9 mouse cellular contexts compared by ENCODE assay signal in the genomic region with DNA sequence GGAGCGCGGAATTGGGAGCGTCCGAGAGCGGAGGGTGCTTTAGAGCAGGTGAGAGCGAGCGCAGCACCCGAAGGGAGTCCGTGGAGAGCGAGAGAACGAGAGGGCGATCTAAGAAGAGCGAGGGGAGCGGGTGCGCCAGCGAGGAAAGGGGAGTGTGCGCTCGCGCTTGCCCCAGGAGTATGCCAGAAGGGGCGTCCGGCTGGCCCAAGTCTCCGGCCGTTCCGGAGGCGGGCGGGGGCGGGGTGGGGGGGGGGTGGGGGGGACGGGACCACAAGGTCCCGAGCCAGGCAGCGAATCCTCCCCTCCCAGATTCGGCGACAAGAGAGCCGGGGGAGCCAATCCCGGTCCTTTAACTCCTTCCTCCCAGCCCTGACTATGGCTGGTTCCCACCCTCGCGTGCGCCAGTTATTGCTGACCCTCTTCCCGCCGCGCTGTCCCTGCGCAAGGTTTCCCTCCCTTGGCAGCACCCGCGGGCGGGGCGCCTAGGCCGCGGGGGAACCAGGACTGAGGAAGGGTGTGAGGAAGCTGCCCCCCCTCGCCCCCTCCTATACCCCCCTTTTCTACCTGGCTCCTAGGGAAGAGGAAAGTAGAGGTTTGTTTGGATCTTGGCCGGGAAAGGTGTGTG. TPM values are rescaled to one million over a fixed set of nuclear protein-coding genes. Genes with fewer than 3 reads are reported as not detected.
A peak's percentile ranks its signal among the peaks of the same experiment; 100 is the strongest.
DNase-seq lines count a peak whose midpoint lies in the region; ATAC-seq lines count a peak whose summit lies in the region.
"Had no signal": no experiment of that assay in that cellular context is flagged by ENCODE, and none has a peak within 500 bp of the region (broad histone marks: within the 10 kb centered on the region; RNA-seq: fewer than 3 reads in every experiment).

A gene (minus strand): TSS at position 181 of the 625 bp plus-strand sequence.

- H3K36me3 ChIP-seq in erythroblast, embryonic 14.5 days (ENCODE audit: control insufficient read depth) = no peaks in the 10 kb centered on the region
- no peaks in the 10 kb centered on the region for H3K36me3 ChIP-seq in intestine, embryonic 15.5 days
- H3K36me3 ChIP-seq in liver, embryonic 15.5 days (replicated peaks) = no peaks in the 10 kb centered on the region
- H3K36me3 ChIP-seq in neural tube, embryonic 11.5 days (ENCODE audit: control insufficient read depth, insufficient read depth, low read length) = no peaks in the 10 kb centered on the region

- peaks cover 11% of the 10 kb centered on the region; the same call in 1 of the 2 replicates for H3K9me3 ChIP-seq in erythroblast, embryonic 14.5 days (ENCODE audit: control insufficient read depth, low read length)
- H3K9me3 ChIP-seq in intestine, embryonic 15.5 days = no peaks in the 10 kb centered on the region
- no peaks in the 10 kb centered on the region for H3K9me3 ChIP-seq in liver, embryonic 15.5 days (replicated peaks)
- no peaks in the 10 kb centered on the region for H3K9me3 ChIP-seq in neural tube, embryonic 11.5 days (ENCODE audit: control insufficient read depth, low read length)

- H3K4me2 ChIP-seq in intestine, embryonic 15.5 days (replicated peaks) = peak within 1 kb of the TSS; percentile 95
- H3K4me2 ChIP-seq in liver, embryonic 15.5 days = peak within 1 kb of the TSS; percentile 69
- H3K4me2 ChIP-seq in neural tube, embryonic 11.5 days (ENCODE audit: low read depth) = peak within 1 kb of the TSS; percentile 53

- WGBS in intestine, embryonic 15.5 days = 0% methylated on average over 44 of the region's 49 CpGs
- under 1% methylated on average over 38 of the region's 49 CpGs for WGBS in liver, embryonic 15.5 days (ENCODE audit: insufficient replicate concordance)
- WGBS in neural tube, embryonic 11.5 days = 0% methylated on average over 21 of the region's 49 CpGs

- peak within 1 kb of the TSS; percentile 48 for H3K4me3 ChIP-seq in erythroblast, embryonic 14.5 days (replicated peaks)
- H3K4me3 ChIP-seq in intestine, embryonic 15.5 days (replicated peaks) = peak within 1 kb of the TSS; percentile 52
- peak within 1 kb of the TSS; percentile 54 for H3K4me3 ChIP-seq in liver, embryonic 15.5 days (replicated peaks)
- H3K4me3 ChIP-seq in neural tube, embryonic 11.5 days (ENCODE audit: low read depth, low read length) = peak within 1 kb of the TSS; percentile 47

- peaks cover 82% of the 10 kb centered on the region for H3K27me3 ChIP-seq in erythroblast, embryonic 14.5 days (ENCODE audit: control insufficient read depth)
- H3K27me3 ChIP-seq in intestine, embryonic 15.5 days (replicated peaks) = peaks cover 30% of the 10 kb centered on the region
- H3K27me3 ChIP-seq in liver, embryonic 15.5 days = peaks cover 82% of the 10 kb centered on the region
- H3K27me3 ChIP-seq in neural tube, embryonic 11.5 days (ENCODE audit: control insufficient read depth, insufficient read depth, low read length) = peaks cover 35% of the 10 kb centered on the region

- peaks cover 13% of the 10 kb centered on the region for H3K4me1 ChIP-seq in erythroblast, embryonic 14.5 days (ENCODE audit: control insufficient read depth)
- peaks cover 17% of the 10 kb centered on the region for H3K4me1 ChIP-seq in intestine, embryonic 15.5 days (replicated peaks)
- H3K4me1 ChIP-seq in liver, embryonic 15.5 days (replicated peaks) = peaks cover 17% of the 10 kb centered on the region
- 0 out of 2 replicates have a peak, but pooled peaks cover 3% of the 10 kb centered on the region for H3K4me1 ChIP-seq in neural tube, embryonic 11.5 days (ENCODE audit: control insufficient read depth, insufficient read depth, low read length)

- H3K9ac ChIP-seq in intestine, embryonic 15.5 days = peak within 1 kb of the TSS; percentile 48
- peak within 1 kb of the TSS; percentile 11; the same call in 1 of the 2 replicates for H3K9ac ChIP-seq in liver, embryonic 15.5 days
- H3K9ac ChIP-seq in neural tube, embryonic 11.5 days (ENCODE audit: low read length) = peak within 1 kb of the TSS; percentile 41

- no peak within 1 kb of the TSS for H3K27ac ChIP-seq in intestine, embryonic 15.5 days
- H3K27ac ChIP-seq in liver, embryonic 15.5 days (replicated peaks) = no peak within 1 kb of the TSS
- no peak within 1 kb of the TSS for H3K27ac ChIP-seq in neural tube, embryonic 11.5 days (ENCODE audit: low read depth, low read length)
- H3K27ac ChIP-seq: macrophage had no signal

- DNase-seq in heart, adult 11 months = peak; percentile 98
- DNase-seq in neural tube, embryonic 11.5 days (ENCODE audit: low spot score) = peak; percentile 38
- DNase-seq in left cerebral cortex, adult 11 months (ENCODE audit: low spot score) = no peak

- ATAC-seq in erythroblast, adult 5-6 weeks (replicated peaks; ENCODE audit: low FRiP score, poor library complexity, severe bottlenecking) = no peak
- ATAC-seq in common myeloid progenitor, adult 5-6 weeks (replicated peaks; ENCODE audit: low read depth, poor library complexity, severe bottlenecking) = 0 out of 2 replicates have a peak, but pooled peaks have one; percentile 27
- ATAC-seq in intestine, embryonic 15.5 days = peak; percentile 61
- ATAC-seq in liver, embryonic 15.5 days (ENCODE audit: insufficient read depth) = peak; percentile 39; the same call in 1 of the 2 replicates
- peak; percentile 56 for ATAC-seq in neural tube, embryonic 11.5 days (ENCODE audit: insufficient read depth, low FRiP score, low TSS enrichment)

RNA-seq across cellular contexts. Expression of the gene that starts here (rescaled TPM):
- 0.04 and 0.05 TPM in 2 replicates for polyA plus RNA-seq in erythroblast, embryonic 14.5 days (2012)
- total RNA-seq in erythroblast, adult 5-6 weeks (2015; ENCODE audit: low replicate concordance) = not detected in 2 replicates
- 0.84 TPM in 1 of 2 replicates, not detected in the other for total RNA-seq in erythroblast, adult 5-6 weeks (2017; ENCODE audit: low replicate concordance)
- not detected in 2 replicates for total RNA-seq in common myeloid progenitor, adult 5-6 weeks (2017)
- 5.7 and 6.2 TPM in 2 replicates for polyA plus RNA-seq in intestine, embryonic 15.5 days (2015; fragmentation: Nextera tagmentation; extraction: Ambion mirVana)
- polyA plus RNA-seq in liver, embryonic 15.5 days (2015; fragmentation: Nextera tagmentation; extraction: Ambion mirVana) = 3.7 and 4.8 TPM in 2 replicates
- polyA plus RNA-seq in neural tube, embryonic 11.5 days (2014; fragmentation: Nextera tagmentation; extraction: Ambion mirVana) = 3.1 and 3.5 TPM in 2 replicates

Comparison
In these comparisons a context has a peak if more than half of its experiments do, and no peak if none do; other contexts are left out.
1. Peak in ATAC-seq in common myeloid progenitor, adult 5-6 weeks; RNA of the gene not detected or under 1 TPM.